Mouse (Mus musculus): Measurements from ENCODE around the gene Zfp82.

Zfp82 gene

GRCm38 (mm10) chr7:30044354-30044753 lies 28.3 kb downstream of the Zfp82 start:
- DNase-seq: no peak

- DNase-seq: no peak
Measured at GRCm38 (mm10) chr7:30034331-30034730, 38.4 kb downstream of the Zfp82 start.

DNA sequence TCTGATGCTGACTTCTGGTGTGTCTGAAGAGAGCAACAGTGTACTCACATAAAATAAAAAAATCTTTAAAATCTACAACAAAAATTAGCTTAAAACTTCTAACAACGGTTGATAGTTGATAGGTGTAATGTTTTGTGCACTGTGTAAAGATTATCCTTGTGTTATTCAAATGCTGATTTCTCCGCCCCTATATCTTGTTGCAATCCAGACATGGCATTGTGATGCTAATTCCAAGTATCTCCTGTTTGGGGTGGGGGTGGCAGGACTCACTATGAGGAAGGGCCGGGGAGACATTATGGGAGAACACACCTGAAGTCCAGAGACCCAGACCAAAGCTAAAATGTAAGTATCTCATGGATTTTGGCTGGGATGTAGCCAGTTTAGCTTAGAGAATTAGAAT lies 41.3 kb downstream of the Zfp82 start:
- no peak for DNase-seq

DNA sequence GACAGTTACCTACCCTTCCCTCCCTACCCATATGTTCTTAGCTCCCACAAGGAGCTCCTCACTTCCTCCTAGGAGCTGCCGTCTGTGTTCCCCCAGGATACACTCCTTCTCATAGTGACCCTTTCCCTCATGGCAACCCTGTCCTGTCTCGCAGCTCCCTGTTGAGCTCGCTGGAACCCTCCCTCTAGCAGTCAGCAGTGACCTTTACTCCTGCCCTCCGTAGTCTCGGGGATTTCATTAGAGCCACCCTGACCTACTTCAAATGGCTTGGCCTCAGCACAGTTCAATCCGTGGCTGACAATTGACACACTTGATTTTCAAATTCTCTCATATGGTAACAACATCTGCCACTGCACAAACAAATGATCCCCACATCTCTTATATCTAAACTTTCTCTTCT lies 42.0 kb downstream of the Zfp82 start:
- no peak for DNase-seq

DNA sequence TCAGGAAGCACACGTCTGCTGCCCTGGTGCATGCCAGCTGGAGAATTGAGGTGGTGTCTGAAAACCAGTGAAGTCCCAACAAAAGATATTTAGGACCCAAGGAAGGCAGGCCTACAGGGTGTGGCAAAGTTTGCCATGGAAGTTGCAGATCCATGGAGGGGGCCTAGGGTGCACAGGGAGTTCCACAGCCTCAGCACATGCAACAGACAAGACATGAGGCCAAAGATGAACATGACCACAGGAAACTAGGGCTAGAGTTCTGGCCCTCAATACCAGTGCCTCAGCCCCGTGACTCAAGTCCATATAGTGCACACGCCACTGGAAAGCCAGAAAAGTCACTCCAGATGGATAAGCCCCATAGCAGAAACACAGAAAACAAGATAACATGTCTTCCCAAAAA lies 44.1 kb downstream of the Zfp82 start:
- DNase-seq: no peak

GRCm38 (mm10) chr7:30027331-30027730 lies 45.4 kb downstream of the Zfp82 start:
- DNase-seq: no peak

- DNase-seq: no peak
Measured at GRCm38 (mm10) chr7:30025358-30025757, 47.3 kb downstream of the Zfp82 start.

DNA sequence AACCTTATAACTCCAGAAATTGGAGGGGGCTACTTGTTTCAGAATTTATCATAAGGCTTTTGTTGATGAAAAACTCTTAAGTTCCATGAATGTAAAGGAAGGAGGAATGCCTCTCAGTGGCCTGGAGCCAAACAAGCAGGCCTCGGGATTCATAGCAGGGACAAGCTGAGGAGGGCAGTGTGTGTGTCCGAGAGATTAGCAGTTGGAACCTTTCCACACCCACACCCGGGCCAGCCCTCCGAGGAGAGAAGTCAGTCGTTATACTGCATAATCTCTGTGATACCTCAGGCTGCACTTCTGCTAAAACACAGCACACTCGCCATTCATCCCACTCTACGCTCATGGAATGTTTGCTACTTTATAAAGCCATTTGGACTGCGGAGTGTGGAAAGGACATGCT lies 48.9 kb downstream of the Zfp82 start:
- DNase-seq: no peak

DNA sequence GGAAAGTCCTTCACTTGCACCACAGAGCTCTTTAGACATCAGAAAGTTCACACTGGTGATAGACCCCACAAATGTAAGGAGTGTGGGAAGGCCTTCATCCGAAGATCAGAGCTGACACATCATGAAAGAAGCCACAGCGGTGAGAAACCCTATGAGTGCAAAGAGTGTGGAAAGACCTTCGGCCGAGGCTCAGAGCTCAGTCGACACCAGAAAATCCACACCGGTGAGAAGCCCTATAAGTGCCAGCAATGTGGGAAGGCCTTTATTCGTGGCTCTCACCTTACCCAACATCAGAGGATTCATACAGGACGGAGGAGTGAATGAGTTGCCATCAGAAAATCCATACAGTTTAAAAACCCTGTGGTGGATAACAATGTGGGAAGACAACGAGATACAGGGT lies 49.4 kb downstream of the Zfp82 start:
- no peak for DNase-seq

DNA sequence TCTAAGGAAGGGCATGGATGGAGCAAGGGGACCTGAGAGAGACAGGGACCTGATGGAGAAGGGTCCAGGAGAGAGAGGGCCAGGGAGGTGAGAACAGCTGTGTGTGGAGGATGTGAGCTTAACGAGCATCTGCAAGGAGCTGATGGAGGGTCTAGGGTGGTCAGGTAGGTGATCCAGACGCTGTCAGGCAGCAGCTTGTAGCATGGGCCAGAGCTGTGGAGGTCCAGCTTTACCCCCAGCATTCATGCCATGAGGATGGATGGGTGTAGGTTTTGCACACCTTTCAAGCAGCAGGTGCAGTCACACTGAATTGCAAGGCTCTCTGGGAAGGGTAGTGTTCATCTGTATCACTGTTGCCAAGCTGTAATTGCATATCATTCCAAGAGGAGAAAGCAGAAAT lies 53.2 kb downstream of the Zfp82 start:
- DNase-seq: no peak

- no peak for DNase-seq
Measured at GRCm38 (mm10) chr7:30017226-30017625, 55.5 kb downstream of the Zfp82 start.

GRCm38 (mm10) chr7:30012956-30013363 lies 59.7 kb downstream of the Zfp82 start:
- peak; percentile 22 for DNase-seq

- DNase-seq: no peak
Measured at GRCm38 (mm10) chr7:30010551-30011195, 62.0 kb downstream of the Zfp82 start.

DNA sequence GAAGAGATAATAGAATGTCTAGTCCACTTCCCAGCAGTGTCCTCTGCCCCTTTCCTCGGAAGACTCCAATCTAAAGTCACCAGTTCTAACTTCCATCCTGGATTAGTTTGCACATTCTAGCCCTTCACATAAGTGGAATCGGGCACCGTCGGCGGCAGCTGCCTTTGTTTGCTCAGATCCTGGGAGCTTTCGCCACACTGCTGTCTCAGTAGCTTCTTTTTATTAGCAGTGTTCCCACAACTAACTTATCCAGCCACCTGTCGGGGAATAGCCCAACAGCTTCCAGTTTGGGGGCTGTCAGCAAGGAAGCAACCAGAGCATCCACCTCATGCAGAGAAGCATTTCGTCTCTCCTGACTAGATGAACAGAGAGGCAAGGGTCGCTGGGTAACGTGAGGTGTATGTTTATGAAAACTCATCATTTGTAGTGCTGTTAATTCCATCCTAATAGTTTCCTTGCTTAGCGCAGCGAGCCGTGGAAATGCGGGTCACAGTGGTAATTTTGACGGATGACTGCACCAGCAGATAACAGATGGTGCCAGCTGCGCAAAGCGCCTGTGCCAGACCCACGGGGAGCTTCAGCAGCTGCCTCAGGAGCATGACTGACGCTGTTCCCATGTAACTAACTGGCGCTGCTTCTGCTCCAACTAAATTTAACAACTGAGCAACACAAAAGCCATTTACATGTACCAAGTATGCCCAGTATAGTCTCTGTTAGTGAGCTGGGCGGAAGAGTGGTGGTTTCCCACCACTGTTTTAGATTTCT lies 63.2 kb downstream of the Zfp82 start:
- no peak for DNase-seq

GRCm38 (mm10) chr7:30008020-30008690 lies 64.5 kb downstream of the Zfp82 start:
- no peak for DNase-seq

DNA sequence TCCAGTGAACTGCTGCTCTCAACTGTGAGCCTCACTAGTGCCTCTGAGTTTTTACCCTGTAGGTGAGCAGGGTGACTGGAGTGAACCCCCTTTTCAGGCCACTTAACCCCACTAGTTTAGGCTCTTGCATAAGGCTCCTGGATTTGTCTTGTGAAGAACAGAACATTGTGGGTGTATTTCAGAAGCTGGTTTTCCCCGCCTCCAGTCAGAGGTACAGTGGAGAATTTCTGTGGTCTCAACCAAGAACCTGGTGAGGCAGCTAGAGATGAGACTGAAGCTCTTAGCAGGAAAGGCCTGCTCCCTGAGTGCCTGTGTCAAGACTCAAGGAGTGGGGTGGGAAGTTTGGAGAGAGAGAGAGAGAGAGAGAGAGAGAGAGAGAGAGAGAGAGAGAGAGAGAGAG lies 65.1 kb downstream of the Zfp82 start:
- no peak for DNase-seq
